Mouse (Mus musculus) olfactory bulb, adult 2 months (tissue): Measurements from ENCODE around the gene Gm45208. TPM values are rescaled to one million over a fixed set of nuclear protein-coding genes. Genes with fewer than 3 reads are reported as not detected.
A peak's percentile ranks its signal among the peaks of the same experiment; 100 is the strongest.

Experiments
- H3K27ac ChIP-seq: fragments of 200-500 bp; 2 replicates; pipeline ENCODE4 v1.5.1; 2012; ENCODE audit warnings: low read depth, low read length; ENCODE audit not compliant: insufficient read depth
- H3K4me1 ChIP-seq: fragments of 200-500 bp; 2 replicates; pipeline ENCODE4 v1.6.1; 2012; ENCODE audit warnings: low read length; ENCODE audit not compliant: control insufficient read depth, insufficient read depth
- H3K4me3 ChIP-seq: fragments of 200-500 bp; 2 replicates; pipeline ENCODE4 v1.5.1; 2012; ENCODE audit warnings: mild to moderate bottlenecking, low read depth, low read length, moderate library complexity; ENCODE audit not compliant: insufficient read depth
- CTCF ChIP-seq: fragments of 200-500 bp; IDR thresholded peaks from 2 replicates; pipeline ENCODE4 v1.5.1; 2012; ENCODE audit warnings: low read depth, mild to moderate bottlenecking, low read length, moderate library complexity; ENCODE audit not compliant: insufficient read depth
- POLR2A ChIP-seq: fragments of 200-500 bp; IDR thresholded peaks from 2 replicates; pipeline ENCODE4 v1.6.1; 2012; ENCODE audit warnings: mild to moderate bottlenecking, low read depth, low read length, moderate library complexity; ENCODE audit not compliant: insufficient read depth
- WGBS: fragments of 180-500 bp; shearing (Covaris S2); methylation state at CpG from one replicate; pipeline ENCODE4 v1.1.7; 2018; 5-methylcytosine and 5-hydroxymethylcytosine counted together
- polyA plus RNA-seq: library from polyadenylated mRNA; stranded (reverse); fragments of >200 nt; gene quantifications from 2 replicates; pipeline ENCODE4 v1.2.4, GENCODE M21; 2012; ENCODE audit warnings: low replicate concordance; ENCODE audit not compliant: missing spikeins, insufficient read depth, insufficient read length

The Gm45208 gene
- polyA plus RNA-seq, 1 experiment = not detected

DNA sequence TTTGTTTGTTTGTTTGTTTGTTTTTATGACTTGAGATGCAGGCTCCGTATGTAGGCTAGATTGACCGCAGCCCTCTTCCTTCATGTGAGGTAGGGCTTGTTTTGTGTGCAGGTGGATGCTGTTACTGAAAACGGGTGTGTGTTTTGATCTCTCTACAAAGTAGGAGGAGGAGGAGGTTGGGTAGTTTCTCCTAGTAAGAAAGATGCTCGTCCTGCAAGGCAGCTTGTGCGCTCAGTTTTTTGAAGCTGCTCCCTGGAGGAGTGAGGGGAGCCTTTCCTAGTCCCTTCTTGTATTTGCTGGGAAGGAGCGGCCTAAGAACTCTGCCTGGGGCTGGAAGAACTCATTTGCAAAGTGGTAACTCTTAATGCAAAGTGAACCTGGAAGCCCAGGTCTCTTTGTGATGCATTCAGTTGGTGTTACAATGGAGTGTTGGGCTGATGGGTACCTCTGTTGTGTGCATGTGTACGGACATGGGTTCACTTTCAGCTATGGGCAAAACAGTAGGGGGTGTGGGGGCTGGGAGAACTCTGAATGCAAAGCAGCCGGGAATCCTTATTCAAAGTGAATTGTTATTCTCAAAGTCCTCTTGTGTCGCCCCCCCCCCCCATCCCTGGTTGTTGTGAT, 42.7 kb downstream of the Gm45208 start:
- H3K4me1 ChIP-seq = peaks cover 11% of the 10 kb centered on the region
- H3K4me3 ChIP-seq = peak overlapping the region; percentile 43
- 19% methylated on average over 9 of the region's 9 CpGs for WGBS
- TF ChIP-seq CTCF (no peak), POLR2A (no peak)
- no peak overlapping the region for H3K27ac ChIP-seq

- Histone ChIP-seq H3K4me1 (peaks cover 11% of the 10 kb centered on the region), H3K4me3 (peak overlapping the region; percentile 43), H3K27ac (no peak overlapping the region)
- WGBS = 16% methylated on average over 13 of the region's 13 CpGs
- no peak for TF ChIP-seq POLR2A
- no peak for TF ChIP-seq CTCF
Observed at GRCm38 (mm10) chrX:7765281-7765670, 43.2 kb downstream of the Gm45208 start.

DNA sequence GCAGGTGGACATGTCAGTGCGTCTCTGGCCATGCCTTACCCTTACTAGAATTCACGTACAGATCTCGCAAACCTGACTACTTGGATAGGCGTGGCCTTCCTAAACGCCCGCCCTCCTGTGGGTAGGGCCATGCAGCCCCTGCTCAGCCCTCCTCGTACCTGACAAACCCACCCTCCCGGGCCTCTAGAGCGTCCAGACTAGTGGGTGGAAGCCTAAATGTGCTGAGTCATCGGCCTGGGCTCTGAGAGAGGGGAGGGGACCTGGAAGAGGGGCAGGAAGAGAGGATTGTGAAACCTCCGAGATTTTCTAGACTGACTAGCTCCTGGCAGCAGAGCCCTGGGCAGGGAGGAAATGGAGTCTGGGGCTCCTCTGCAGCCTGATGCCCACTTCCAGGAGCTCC, 43.7 kb downstream of the Gm45208 start:
- no peak for TF ChIP-seq POLR2A
- no peak for TF ChIP-seq CTCF
- Histone ChIP-seq H3K4me1 (peaks cover 11% of the 10 kb centered on the region), H3K4me3 (peak overlapping the region; percentile 43), H3K27ac (no peak overlapping the region)
- WGBS = 12% methylated on average over 11 of the region's 11 CpGs

DNA sequence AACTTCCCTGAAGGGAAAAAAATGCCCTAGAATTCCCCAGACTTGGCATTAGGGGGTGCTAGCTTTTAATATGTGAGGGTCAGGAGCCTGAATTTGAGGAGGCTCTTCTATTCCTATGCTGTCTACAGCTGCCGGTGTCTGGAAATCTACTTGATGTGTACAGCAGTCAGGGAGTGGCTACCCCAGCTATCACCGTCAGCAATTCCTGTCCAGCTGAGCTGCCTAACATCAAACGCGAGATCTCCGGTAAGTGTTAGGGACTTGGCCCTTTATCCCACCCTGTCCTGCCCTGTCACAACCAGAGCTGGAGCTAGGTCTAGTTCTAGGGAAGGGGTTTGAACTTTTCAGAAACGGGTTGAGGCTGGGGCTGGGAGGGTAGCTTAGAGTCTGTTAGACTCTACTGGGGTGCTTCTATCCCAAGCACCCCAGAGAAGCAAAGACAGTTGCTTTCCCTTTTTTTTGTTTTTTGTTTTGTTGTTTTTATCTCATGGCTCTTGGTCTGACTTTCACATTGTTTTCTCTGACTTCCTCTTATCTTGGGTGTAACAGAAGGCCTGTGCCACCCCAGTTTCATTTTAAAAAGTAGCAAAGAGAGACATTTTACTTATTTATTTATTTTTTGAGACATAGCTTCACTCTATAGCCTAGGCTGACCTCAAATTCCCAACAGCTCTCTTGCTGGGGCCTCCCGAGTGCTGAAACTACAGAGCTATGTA, 47.4 kb downstream of the Gm45208 start:
- Histone ChIP-seq H3K4me1 (peaks cover 11% of the 10 kb centered on the region), H3K27ac (no peak overlapping the region), H3K4me3 (no peak overlapping the region)
- no peak for TF ChIP-seq CTCF
- TF ChIP-seq POLR2A = no peak
- 81% methylated on average over 7 of the region's 7 CpGs for WGBS

GRCm38 (mm10) chrX:7772766-7773165, 50.7 kb downstream of the Gm45208 start:
- Histone ChIP-seq H3K4me1 (no peaks in the 10 kb centered on the region), H3K4me3 (no peak overlapping the region), H3K27ac (no peak overlapping the region)
- 47% methylated on average over 2 of the region's 2 CpGs for WGBS
- TF ChIP-seq POLR2A (no peak), CTCF (no peak)

DNA sequence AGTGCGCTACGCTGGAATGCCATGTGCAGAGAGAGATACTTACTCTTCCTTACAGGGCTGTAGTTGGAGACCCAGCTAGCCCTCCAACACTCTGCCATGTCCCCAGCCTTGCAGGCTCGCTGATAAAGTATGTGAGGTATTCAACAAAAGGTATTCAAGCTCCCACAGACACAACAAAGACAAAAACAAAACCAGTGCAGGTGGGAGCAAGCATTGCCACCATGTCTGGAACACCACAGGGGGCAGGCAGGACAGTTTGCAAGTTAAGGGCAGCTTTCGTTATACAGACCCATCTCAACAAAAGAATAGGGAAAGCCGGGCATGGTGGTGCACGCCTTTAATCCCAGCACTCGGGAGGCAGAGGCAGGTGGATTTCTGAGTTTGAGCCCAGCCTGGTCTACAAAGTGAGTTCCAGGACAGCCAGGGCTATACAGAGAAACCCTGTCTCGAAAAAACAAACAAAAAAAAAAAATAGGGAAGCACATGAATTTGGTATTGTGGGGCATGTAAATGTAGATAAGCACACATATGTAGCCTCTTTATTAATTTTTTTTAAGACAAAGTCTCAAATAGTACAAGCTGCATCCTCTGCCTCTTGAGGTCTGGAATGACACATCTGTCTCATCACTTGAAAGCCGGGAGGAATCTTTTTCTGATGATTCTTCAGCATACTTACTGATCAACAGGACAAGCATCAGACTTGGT, 53.6 kb downstream of the Gm45208 start:
- 75% methylated on average over 9 of the region's 9 CpGs for WGBS
- no peak for TF ChIP-seq CTCF
- no peak for TF ChIP-seq POLR2A
- Histone ChIP-seq H3K27ac (no peak overlapping the region), H3K4me3 (no peak overlapping the region), H3K4me1 (no peaks in the 10 kb centered on the region)

GRCm38 (mm10) chrX:7776329-7777082, 54.5 kb downstream of the Gm45208 start:
- Histone ChIP-seq H3K27ac (no peak overlapping the region), H3K4me3 (no peak overlapping the region), H3K4me1 (no peaks in the 10 kb centered on the region)
- TF ChIP-seq CTCF (no peak), POLR2A (no peak)
- WGBS = 42% methylated on average over 8 of the region's 8 CpGs

- no peak overlapping the region for H3K27ac ChIP-seq
- H3K4me3 ChIP-seq = no peak overlapping the region
- TF ChIP-seq CTCF (no peak), POLR2A (no peak)
- no peaks in the 10 kb centered on the region for H3K4me1 ChIP-seq
- 79% methylated on average over 7 of the region's 7 CpGs for WGBS
Observed at GRCm38 (mm10) chrX:7778450-7779244, 56.6 kb downstream of the Gm45208 start.
